Mouse (Mus musculus) cerebellum, adult 2 months (tissue): ENCODE measurements around the gene Txnrd2.

ENCODE experiments used
- CTCF ChIP-seq: fragments of 200-500 bp; IDR thresholded peaks from 2 replicates; pipeline ENCODE4 v1.5.1; 2011; ENCODE audit warnings: low read depth, mild to moderate bottlenecking, control low read depth, low read length, moderate library complexity, borderline replicate concordance; ENCODE audit not compliant: insufficient read depth
- POLR2A ChIP-seq: fragments of 200-500 bp; IDR thresholded peaks from 2 replicates; pipeline ENCODE4 v1.6.1; 2011; ENCODE audit warnings: low read length, control low read depth, borderline replicate concordance; ENCODE audit not compliant: insufficient read depth

DNA sequence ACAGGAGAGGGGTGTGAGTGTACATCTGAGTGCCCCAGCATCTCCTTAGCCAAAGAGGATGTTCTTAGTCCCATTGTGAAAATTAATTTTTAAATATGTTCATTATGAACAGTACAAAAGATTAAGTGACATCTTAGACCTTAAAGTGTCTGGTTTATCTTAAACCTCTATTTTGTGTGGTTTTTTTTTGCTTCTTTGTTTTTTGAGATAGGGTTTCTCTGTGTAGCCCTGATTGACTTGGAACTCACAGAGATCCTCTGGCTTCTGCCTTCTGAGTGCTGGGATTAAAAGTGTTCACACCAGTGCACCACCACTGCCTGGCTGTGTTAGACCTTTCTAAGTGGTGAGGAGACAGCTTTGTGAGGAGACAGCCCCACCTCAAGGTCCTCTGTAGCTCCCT, 32.5 kb downstream of the Txnrd2 start:
- TF ChIP-seq CTCF (no peak), POLR2A (no peak)
